Mouse (Mus musculus) cerebellum, adult 2 months (tissue): ENCODE data around the gene Lama4.

Experiments used
- CTCF ChIP-seq: fragments of 200-500 bp; IDR thresholded peaks from 2 replicates; pipeline ENCODE4 v1.5.1; 2011; ENCODE audit warnings: low read depth, mild to moderate bottlenecking, control low read depth, low read length, moderate library complexity, borderline replicate concordance; ENCODE audit not compliant: insufficient read depth
- POLR2A ChIP-seq: fragments of 200-500 bp; IDR thresholded peaks from 2 replicates; pipeline ENCODE4 v1.6.1; 2011; ENCODE audit warnings: low read length, control low read depth, borderline replicate concordance; ENCODE audit not compliant: insufficient read depth

DNA sequence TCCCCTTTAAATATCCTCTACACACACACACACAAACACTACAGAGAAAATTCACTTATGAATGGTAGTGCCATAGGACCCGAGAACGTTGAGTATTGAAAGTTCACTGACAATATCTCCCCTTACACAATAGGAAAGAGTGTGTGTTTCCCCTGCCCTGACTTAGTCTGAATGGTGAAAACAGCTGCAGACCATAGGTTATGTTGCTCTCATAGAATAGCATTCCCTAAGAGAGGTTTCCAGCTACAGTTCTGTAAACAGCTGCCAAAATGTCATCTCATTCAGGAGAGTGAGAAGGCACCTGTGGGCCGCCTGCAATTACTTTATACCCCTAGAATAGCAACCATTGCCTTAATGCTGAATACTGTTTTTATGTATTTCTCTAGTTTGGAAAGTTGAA is 141.1 kb downstream of the Lama4 start:
- TF ChIP-seq CTCF, result no peak
- no peak for TF ChIP-seq POLR2A
